Mouse (Mus musculus) activated CD4-positive, CD25-positive, alpha-beta regulatory T cell, adult 4 months (primary cell): ENCODE measurements around the gene Gdnf. TPM values are rescaled to one million over a fixed set of nuclear protein-coding genes. Genes with fewer than 3 reads are reported as not detected.

ENCODE experiments used
- ATAC-seq: one replicate; pipeline ENCODE4 v1.8.0; 2017
- polyA plus RNA-seq, 2 experiments: library from polyadenylated mRNA; unstranded; fragments of 100-300 nt; shearing (Covaris generic); gene quantifications; one replicate each; pipeline ENCODE4 v1.2.1; 2017

The Gdnf gene
- polyA plus RNA-seq, 2 experiments from 2014 or later = not detected

DNA sequence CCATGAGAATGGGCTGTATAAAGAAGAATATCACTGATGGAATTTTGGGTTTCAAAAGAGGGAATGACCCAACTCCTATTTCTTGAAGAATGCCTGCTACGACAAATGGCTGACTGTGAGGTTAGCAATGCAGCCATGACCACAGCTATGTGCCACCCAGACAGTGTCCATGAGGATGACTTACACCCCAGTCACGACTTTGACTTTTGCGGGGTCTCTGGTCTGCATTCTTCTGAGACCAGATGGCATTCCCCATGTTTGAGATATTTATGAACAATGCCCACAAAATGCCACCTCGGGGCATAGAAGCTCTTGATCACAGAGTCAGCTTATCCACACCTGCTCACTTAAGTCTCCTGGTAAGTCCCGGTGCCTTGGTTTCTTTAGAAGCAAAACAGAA, 52.2 kb downstream of the Gdnf start:
- no peak for ATAC-seq

DNA sequence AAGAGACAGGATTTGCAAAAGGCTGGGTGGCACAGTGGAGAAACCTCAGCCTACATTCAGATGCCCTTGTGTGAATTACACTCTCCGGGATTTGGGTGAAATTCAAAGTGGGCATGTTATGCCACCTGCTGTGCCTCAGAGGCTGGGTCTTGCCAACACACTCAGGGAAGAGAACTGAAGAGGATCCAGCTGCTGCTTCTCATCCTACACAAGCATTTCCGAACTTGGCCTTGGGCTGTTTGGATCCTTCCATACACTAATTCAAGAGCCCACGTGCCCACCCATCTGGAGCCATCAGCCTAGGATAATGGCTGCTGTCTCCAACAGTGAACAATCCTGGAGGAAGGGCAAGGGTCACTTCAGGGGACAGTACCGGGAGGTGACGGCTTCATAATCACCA, 52.7 kb downstream of the Gdnf start:
- no peak for ATAC-seq

DNA sequence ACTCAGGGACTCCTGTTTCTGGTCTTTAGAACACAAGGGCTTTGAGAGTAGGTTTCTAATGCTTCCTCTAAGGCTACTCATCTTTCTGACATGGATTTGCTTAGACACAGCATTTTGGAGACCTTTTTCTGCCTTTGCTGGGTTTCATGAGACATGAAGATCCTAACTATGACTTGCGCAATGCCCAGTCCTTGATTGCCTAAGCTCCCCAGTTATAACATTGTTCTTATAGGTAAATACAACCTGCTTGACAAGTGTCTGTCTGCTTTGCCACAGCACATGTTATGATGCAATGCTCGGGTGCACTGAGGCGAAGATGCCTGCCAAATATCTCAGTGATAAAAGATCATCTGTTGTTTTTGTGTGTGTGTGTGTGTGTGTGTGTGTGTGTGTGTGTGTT, 54.7 kb downstream of the Gdnf start:
- no peak for ATAC-seq

- no peak for ATAC-seq
Measured at GRCm38 (mm10) chr15:7872473-7872872, 61.8 kb downstream of the Gdnf start.

DNA sequence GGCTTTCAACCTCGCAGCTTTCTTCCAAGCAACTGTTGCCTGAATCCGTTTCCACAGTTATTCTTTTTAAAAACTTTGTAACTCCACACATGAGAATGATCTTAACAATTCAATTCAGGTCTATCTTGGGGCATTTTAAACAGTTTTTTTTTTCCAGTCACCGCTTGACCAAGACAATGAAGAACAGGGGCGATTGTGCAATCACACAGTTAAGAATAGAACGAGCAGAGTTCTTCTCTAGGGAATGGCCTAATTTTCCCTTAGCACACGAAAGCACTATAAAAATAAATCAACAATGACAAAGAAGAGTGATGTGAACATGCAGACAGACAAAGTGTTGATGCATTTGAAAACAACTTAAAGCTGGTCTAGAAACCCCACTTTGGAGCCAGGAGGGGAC, 65.2 kb downstream of the Gdnf start:
- no peak for ATAC-seq

DNA sequence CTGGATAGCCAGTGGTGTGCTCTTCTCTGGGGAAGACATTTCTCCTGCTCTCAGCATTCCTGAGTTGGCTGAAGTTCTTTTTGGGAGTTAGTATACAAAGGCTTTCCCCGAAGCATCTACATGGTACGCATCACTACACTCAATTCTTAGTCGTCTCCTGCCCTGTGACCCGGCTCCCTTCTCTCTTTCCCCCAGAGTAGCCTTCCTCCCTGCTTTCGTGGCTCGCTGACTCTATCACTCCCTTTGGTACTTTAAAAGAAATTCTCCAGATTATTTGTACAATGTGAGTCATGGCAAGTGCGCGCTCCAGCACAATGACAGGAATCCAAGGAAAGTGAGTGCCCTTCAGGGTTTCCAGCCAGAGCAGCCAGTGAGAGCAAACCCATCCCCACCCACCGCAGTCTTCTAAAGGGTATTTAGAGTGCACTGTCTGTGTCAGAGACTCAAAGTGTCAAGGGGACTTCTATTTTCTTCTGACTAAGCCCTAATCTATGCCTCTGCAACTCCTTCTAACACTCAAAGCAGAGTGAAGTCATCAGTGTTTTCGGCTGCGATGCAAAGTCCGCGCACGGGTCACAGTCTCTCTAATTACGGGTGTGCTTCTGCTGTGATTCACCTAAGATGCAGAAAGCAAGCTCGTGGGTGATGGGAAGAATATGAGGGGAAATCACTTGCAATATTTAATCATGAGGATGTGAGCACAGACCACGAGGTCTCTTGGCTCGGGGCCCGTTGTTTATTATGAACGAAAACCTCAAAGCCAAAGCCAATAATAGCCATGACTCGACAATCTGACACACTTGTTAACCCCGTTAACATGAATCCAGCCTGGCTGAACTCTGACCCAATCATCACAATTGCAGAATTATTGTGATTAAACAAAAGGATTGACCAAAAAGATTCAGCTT, 67.2 kb downstream of the Gdnf start:
- no peak for ATAC-seq

DNA sequence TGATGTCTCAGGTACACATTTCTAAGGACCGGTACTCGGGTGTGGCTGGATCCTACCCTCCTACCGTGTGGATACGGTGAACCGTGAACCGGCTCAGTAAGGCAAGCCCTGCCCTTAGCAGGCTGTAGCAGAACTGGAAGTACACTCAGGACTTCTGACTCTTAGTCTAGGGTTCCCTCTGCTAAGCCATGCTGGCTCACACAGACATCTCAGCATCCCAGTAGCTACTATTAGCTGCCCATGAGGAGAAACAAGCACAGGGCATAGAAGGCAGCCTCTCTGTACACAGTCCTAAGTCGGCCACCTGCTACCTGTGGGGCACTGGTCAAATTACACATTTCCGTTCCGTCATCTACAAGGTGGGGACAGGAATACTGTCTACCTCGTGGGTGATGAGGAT, 68.2 kb downstream of the Gdnf start:
- ATAC-seq = no peak

DNA sequence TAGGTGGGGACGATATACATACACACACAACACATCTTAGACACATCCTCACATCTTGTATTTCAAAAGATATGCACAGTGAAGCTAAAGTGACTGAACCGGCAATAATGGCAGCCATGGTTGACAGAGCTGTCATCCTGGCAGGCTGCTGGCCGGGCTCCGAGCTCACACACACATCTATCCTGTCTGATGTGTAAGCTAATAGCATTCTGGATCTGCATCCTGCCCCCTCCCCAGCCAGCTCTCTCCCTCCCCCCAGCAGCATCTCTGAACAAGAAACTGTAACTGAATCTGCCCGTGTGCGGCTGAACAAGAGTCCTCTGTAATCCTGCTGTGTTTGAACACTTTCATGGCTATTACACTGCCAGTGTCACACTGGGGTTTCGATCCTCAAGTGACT, 69.3 kb downstream of the Gdnf start:
- ATAC-seq = no peak

GRCm38 (mm10) chr15:7884181-7884580, 73.5 kb downstream of the Gdnf start:
- no peak for ATAC-seq

DNA sequence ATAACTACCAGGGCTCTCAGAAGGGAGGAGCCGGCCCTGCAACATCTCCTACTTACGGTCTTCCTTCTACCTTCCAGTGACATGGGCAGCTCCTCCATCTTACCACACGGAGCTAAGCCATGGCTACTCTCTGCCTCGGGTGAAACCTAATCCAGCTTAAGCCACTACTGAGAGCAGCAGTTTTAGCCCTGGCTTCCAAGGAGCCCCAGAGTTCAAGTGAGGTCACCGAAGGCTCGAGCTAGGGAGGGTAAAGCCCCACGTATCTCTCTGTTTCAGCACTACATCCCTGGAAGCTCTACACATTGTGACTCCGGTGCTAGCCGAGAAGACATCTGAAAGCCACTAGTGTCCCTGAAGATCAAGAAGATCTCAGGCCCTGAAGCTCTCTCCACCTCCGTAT, 74.5 kb downstream of the Gdnf start:
- no peak for ATAC-seq

DNA sequence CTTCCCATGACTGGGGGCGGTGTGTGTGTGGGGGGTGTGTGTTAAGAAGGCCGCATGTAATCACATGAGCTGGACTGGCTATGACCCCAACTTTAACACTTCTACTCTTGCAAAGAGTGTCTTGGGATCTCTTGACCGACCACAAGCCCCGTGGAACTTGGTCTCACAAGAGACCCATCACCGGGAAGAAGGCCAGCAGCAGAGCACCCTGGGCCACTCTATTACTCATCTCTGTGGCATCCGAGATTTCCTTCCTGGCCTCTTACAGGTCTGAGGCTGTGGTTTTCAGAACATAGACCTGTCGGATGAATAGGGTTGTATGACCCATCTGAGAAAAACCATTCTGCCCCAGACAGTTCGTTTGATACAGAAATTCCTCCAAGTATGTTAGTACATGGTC, 75.9 kb downstream of the Gdnf start:
- ATAC-seq = no peak
